Mouse (Mus musculus): ENCODE results near the gene Nkain1.

DNA sequence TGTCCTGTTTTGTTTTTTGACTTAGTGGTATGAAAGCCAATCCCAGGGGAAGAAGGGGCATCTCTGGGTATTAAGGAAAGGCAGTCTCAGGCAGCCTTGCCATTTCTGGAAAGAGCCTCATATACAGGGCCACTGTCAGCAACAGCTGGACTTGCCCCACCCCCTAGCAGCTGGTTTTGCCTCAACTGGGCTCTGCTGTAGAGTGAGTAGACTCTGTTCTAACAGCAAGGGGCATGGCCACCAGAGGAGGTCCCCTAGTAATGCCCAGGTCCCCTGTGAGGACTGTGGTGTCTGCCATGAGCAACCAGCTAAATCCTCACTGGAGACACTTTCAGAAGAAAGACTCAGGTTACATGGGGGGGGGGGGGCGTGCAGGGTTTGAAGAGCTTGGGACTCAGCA, 17.0 kb downstream of the Nkain1 start:
- TF ChIP-seq POLR2A (IDR thresholded peaks at IDR 0.05; ENCODE audit: borderline replicate concordance, low read depth, low read length), result no peak
- no peak for TF ChIP-seq CTCF (IDR thresholded peaks at IDR 0.05; ENCODE audit: low read depth, low read length)

Data from bone marrow macrophage, adult 2 months (primary cell).